13 mouse cellular contexts compared by ENCODE assay signal in the genomic region with DNA sequence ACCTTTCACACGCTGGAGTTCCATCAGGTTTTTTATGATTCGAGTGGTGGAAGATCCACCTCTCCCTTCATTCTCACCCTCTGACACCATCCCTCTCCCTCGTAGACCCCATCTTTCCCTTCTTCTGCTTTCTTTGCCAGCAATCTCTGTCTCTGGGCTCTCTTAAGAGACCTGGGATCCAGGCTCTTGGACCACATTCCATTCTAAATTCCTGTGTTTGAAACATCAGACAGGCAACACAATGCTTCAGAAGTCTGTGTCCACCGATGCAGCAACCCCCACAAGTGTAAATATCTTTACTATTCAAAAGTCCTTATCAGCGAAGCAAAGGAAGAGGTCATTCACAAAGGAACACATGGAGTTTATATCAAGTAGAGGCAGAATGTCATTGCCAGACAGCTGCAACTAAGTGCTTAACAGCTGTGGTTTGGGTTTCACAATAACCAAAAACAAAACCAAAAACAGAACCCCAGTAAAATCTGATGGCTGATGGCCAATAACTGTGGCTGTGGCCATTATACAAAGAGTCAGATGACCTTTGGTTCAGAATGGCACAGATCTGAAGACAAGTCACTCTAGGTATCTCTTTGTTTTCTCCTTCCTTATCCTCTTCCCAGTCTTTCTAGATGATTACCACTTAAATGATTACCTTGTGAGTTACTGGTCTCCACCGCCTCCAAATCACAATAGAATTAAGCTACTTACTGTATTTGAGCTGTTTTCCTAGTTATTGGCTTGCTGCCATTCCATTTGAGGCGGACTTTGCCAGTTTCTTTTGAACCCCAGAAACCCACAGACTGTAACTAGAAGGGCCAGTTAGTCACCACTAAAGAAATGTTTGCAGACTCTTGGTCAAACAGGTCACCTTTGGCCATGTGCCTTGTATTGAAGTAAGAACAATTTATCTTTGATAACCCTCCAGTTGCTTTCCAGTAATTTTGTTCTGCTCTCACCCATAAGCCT.
DNase-seq lines count a peak whose midpoint lies in the region; ATAC-seq and TF ChIP-seq lines count a peak whose summit lies in the region.
"Had no signal": no experiment of that assay in that cellular context is flagged by ENCODE, and none has a peak within 500 bp of the region (broad histone marks: within the 10 kb centered on the region; RNA-seq: fewer than 3 reads in every experiment).

No protein-coding gene starts in this region.

- no peaks in the 10 kb centered on the region for H3K27me3 ChIP-seq in limb, embryonic 15.5 days
- H3K27me3 ChIP-seq: liver, embryonic 13.5 days had no signal

- peaks cover 4% of the 10 kb centered on the region; the same call in 1 of the 2 replicates for H3K4me1 ChIP-seq in limb, embryonic 15.5 days
- H3K4me1 ChIP-seq: liver, embryonic 13.5 days had no signal

- no peak for TF ChIP-seq CTCF in gastrocnemius, adult 2 months (IDR thresholded peaks at IDR 0.05)

- H3K4me2 ChIP-seq in limb, embryonic 15.5 days: no peak overlapping the region
- H3K4me2 ChIP-seq: liver, embryonic 13.5 days had no signal

- H3K4me3 ChIP-seq in gastrocnemius, adult 2 months: no peak overlapping the region
- no peak overlapping the region for H3K4me3 ChIP-seq in limb, embryonic 15.5 days
- H3K4me3 ChIP-seq: forebrain, embryonic 10.5 days; layer of hippocampus, adult 2 months; liver, embryonic 13.5 days had no signal

- ATAC-seq in limb, embryonic 15.5 days (ENCODE audit: insufficient number of reproducible peaks, low FRiP score, low TSS enrichment, low read depth): 0 out of 2 replicates have a peak, but pooled peaks have one; percentile 48
- ATAC-seq: CD4-positive, CD25-positive, alpha-beta regulatory T cell, adult 4 months; intestine, embryonic 16.5 days had no signal

- peak; percentile 21 for DNase-seq in gastrocnemius, adult 2 months
- DNase-seq in gastrocnemius, postnatal 25 days: no peak
- peak; percentile 4 for DNase-seq in ovary, adult 18-20 months (ENCODE audit: low spot score)
- DNase-seq in ovary, postnatal 10 days (ENCODE audit: low spot score): no peak
- DNase-seq in left cerebral cortex, postnatal 25 days (ENCODE audit: low spot score in 2 of 2): no peak
- no peak for DNase-seq in left cerebral cortex, adult 11 months (ENCODE audit: low spot score)
- DNase-seq in retina, postnatal 1 day: no peak
- DNase-seq: liver, embryonic 13.5 days had no signal

- no peaks in the 10 kb centered on the region for H3K9me3 ChIP-seq in limb, embryonic 15.5 days
- H3K9me3 ChIP-seq: forebrain, embryonic 10.5 days; liver, embryonic 13.5 days had no signal

- peak overlapping the region; percentile 63 for H3K27ac ChIP-seq in gastrocnemius, adult 2 months
- H3K27ac ChIP-seq in limb, embryonic 15.5 days: 0 out of 2 replicates have a peak overlapping the region, but pooled peaks have one; percentile 1
- H3K27ac ChIP-seq: forebrain, embryonic 10.5 days; layer of hippocampus, adult 2 months; liver, embryonic 13.5 days had no signal

- H3K36me3 ChIP-seq in limb, embryonic 15.5 days: no peaks in the 10 kb centered on the region
- H3K36me3 ChIP-seq: forebrain, embryonic 10.5 days; liver, embryonic 13.5 days had no signal

- no peak overlapping the region for H3K9ac ChIP-seq in limb, embryonic 15.5 days
- H3K9ac ChIP-seq: liver, embryonic 13.5 days had no signal

- intact Hi-C loops in gastrocnemius, adult 2 months (cut with DNase I): no loop called here
- intact Hi-C loops in left cerebral cortex, postnatal 25 days (cut with DNase I): no loop called here

- 43% methylated on average over 7 of the region's 7 CpGs for WGBS in limb, embryonic 15.5 days

Comparison
In these comparisons a context has a peak if more than half of its experiments do, and no peak if none do; other contexts are left out.
1. DNase-seq: peak in gastrocnemius, adult 2 months (single experiment) and ovary, adult 18-20 months (single experiment); none in gastrocnemius, postnatal 25 days (single experiment), ovary, postnatal 10 days (single experiment), left cerebral cortex, postnatal 25 days (0 of 2), left cerebral cortex, adult 11 months (single experiment) and retina, postnatal 1 day (single experiment).